Mouse (Mus musculus) lung, postnatal 0 days (tissue): ENCODE data around the gene Srf. TPM values are rescaled to one million over a fixed set of nuclear protein-coding genes. Genes with fewer than 3 reads are reported as not detected.

ENCODE experiments used
- ATAC-seq: fragments of 200-750 bp; cut with Nextera tagmentation; 2 replicates; pipeline ENCODE4 v1.8.0; 2017; ENCODE audit warnings: moderate library complexity
- DNase-seq: peaks from one replicate; pipeline ENCODE4 v3.0.0-alpha.2; 2016; ENCODE audit warnings: low spot score
- H3K27ac ChIP-seq: fragments of 300-500 bp; sonication (generic); 2 replicates; pipeline ENCODE4 v1.5.1; 2014; ENCODE audit warnings: antibody characterized with exemption, mild to moderate bottlenecking, low read length, mixed read lengths
- H3K27me3 ChIP-seq: fragments of 300-500 bp; sonication (generic); replicated peaks from 2 replicates; pipeline ENCODE4 v1.6.1; 2014; ENCODE audit warnings: low read length, mixed read lengths; ENCODE audit not compliant: insufficient read depth
- H3K36me3 ChIP-seq: fragments of 300-500 bp; sonication (generic); 2 replicates; pipeline ENCODE4 v1.6.1; 2014; ENCODE audit warnings: low read length, mixed read lengths; ENCODE audit not compliant: insufficient read depth
- H3K4me1 ChIP-seq: fragments of 300-500 bp; sonication (generic); 2 replicates; pipeline ENCODE4 v1.6.1; 2014; ENCODE audit warnings: antibody characterized with exemption, low read depth, low read length, mixed read lengths; ENCODE audit not compliant: insufficient read depth
- H3K4me2 ChIP-seq: fragments of 300-500 bp; sonication (generic); replicated peaks from 2 replicates; pipeline ENCODE4 v1.6.1; 2014; ENCODE audit warnings: low read depth, mild to moderate bottlenecking, low read length, moderate library complexity, mixed read lengths
- H3K4me3 ChIP-seq: fragments of 300-500 bp; sonication (generic); 2 replicates; pipeline ENCODE4 v1.5.1; 2014; ENCODE audit warnings: low read depth, low read length
- H3K9ac ChIP-seq: fragments of 300-500 bp; sonication (generic); replicated peaks from 2 replicates; pipeline ENCODE4 v1.6.1; 2014; ENCODE audit warnings: low read depth, mild to moderate bottlenecking
- H3K9me3 ChIP-seq: fragments of 300-500 bp; sonication (generic); 2 replicates; pipeline ENCODE4 v1.6.1; 2016; ENCODE audit warnings: low read length, mixed read lengths
- CTCF ChIP-seq: IDR thresholded peaks from 2 replicates; pipeline ENCODE4 v1.5.1; 2016; ENCODE audit warnings: antibody characterized with exemption, mild to moderate bottlenecking
- EP300 ChIP-seq: IDR thresholded peaks from 2 replicates; pipeline ENCODE4 v1.6.1; 2016; ENCODE audit warnings: antibody characterized with exemption, mild to moderate bottlenecking, control low read depth
- WGBS: fragments of 180-500 bp; shearing (Covaris S2); extraction: QIAGEN DNeasy Blood & Tissue Kit; methylation state at CpG from one replicate; pipeline ENCODE4 v1.1.7; 2014; 5-methylcytosine and 5-hydroxymethylcytosine counted together
- polyA plus RNA-seq: library from polyadenylated mRNA; unstranded; fragments of >200 nt; fragmentation: Nextera tagmentation; extraction: Ambion mirVana; gene quantifications from 2 replicates; pipeline ENCODE4 v1.2.1, GENCODE M21; 2015

The Srf gene
- polyA plus RNA-seq, 1 experiment from 2014 or later = 5.1 TPM

GRCm38 (mm10) chr17:46597956-46598355 is 42.0 kb upstream of the Srf start:
- no peaks in the 10 kb centered on the region for H3K9me3 ChIP-seq
- no peaks in the 10 kb centered on the region for H3K36me3 ChIP-seq
- H3K27ac ChIP-seq = no peak overlapping the region
- DNase-seq (no peak), ATAC-seq (no peak)
- H3K4me1 ChIP-seq = no peaks in the 10 kb centered on the region; the same call in 1 of the 2 replicates
- no peak overlapping the region for H3K4me2 ChIP-seq
- H3K27me3 ChIP-seq = no peaks in the 10 kb centered on the region
- 84% methylated on average over 11 of the region's 11 CpGs for WGBS
- no peak overlapping the region for H3K4me3 ChIP-seq
- no peak for TF ChIP-seq CTCF
- TF ChIP-seq EP300 = no peak
- H3K9ac ChIP-seq = no peak overlapping the region

GRCm38 (mm10) chr17:46595336-46595735 is 39.4 kb upstream of the Srf start:
- no peak for DNase-seq
- 83% methylated on average over 6 of the region's 6 CpGs for WGBS
- no peaks in the 10 kb centered on the region for H3K36me3 ChIP-seq
- H3K9me3 ChIP-seq = no peaks in the 10 kb centered on the region
- H3K4me3 ChIP-seq = no peak overlapping the region
- H3K9ac ChIP-seq = no peak overlapping the region
- no peaks in the 10 kb centered on the region for H3K27me3 ChIP-seq
- H3K4me1 ChIP-seq = no peaks in the 10 kb centered on the region; the same call in 1 of the 2 replicates
- H3K27ac ChIP-seq = 0 out of 2 replicates have a peak overlapping the region, but pooled peaks have one; percentile 5
- no peak overlapping the region for H3K4me2 ChIP-seq
- ATAC-seq = no peak
- TF ChIP-seq CTCF (no peak), EP300 (no peak)

GRCm38 (mm10) chr17:46594606-46595005 is 38.6 kb upstream of the Srf start:
- 48% methylated on average over 9 of the region's 9 CpGs for WGBS
- no peaks in the 10 kb centered on the region; the same call in 1 of the 2 replicates for H3K4me1 ChIP-seq
- no peak overlapping the region for H3K4me2 ChIP-seq
- H3K4me3 ChIP-seq = no peak overlapping the region
- TF ChIP-seq CTCF = no peak
- no peak for TF ChIP-seq EP300
- no peak overlapping the region for H3K27ac ChIP-seq
- no peaks in the 10 kb centered on the region for H3K36me3 ChIP-seq
- DNase-seq = no peak
- no peak overlapping the region for H3K9ac ChIP-seq
- H3K27me3 ChIP-seq = no peaks in the 10 kb centered on the region
- ATAC-seq = no peak
- H3K9me3 ChIP-seq = no peaks in the 10 kb centered on the region

- DNase-seq (peak; percentile 69), ATAC-seq (peak; percentile 80)
- H3K36me3 ChIP-seq = no peaks in the 10 kb centered on the region; the same call in 1 of the 2 replicates
- H3K27me3 ChIP-seq = no peaks in the 10 kb centered on the region
- H3K4me2 ChIP-seq = no peak overlapping the region
- H3K9ac ChIP-seq = no peak overlapping the region
- no peaks in the 10 kb centered on the region; the same call in 1 of the 2 replicates for H3K4me1 ChIP-seq
- H3K9me3 ChIP-seq = no peaks in the 10 kb centered on the region
- WGBS = 66% methylated on average over 4 of the region's 4 CpGs
- H3K4me3 ChIP-seq = no peak overlapping the region
- no peak for TF ChIP-seq CTCF
- TF ChIP-seq EP300 = peak; percentile 70
- H3K27ac ChIP-seq = peak overlapping the region; percentile 69
These were observed 37.1 kb upstream of the Srf start for GRCm38 (mm10) chr17:46593124-46593523.

GRCm38 (mm10) chr17:46591406-46591805 is 35.4 kb upstream of the Srf start:
- Histone ChIP-seq H3K36me3 (peaks cover 2% of the 10 kb centered on the region), H3K4me2 (peak overlapping the region; percentile 35; the same call in 1 of the 2 replicates), H3K27ac (peak overlapping the region; percentile 68), H3K4me3 (no peak overlapping the region), H3K9ac (no peak overlapping the region), H3K27me3 (no peaks in the 10 kb centered on the region), H3K4me1 (no peaks in the 10 kb centered on the region; the same call in 1 of the 2 replicates), H3K9me3 (no peaks in the 10 kb centered on the region)
- no peak for TF ChIP-seq EP300
- no peak for TF ChIP-seq CTCF
- DNase-seq (peak; percentile 75), ATAC-seq (peak; percentile 73)
- WGBS = 48% methylated on average over 19 of the region's 19 CpGs

GRCm38 (mm10) chr17:46590439-46590838 is 34.5 kb upstream of the Srf start:
- no peak for TF ChIP-seq CTCF
- no peak for TF ChIP-seq EP300
- DNase-seq (peak; percentile 50), ATAC-seq (no peak)
- Histone ChIP-seq H3K36me3 (peaks cover 9% of the 10 kb centered on the region), H3K27ac (0 out of 2 replicates have a peak overlapping the region, but pooled peaks have one; percentile 14), H3K4me2 (no peak overlapping the region), H3K4me1 (no peaks in the 10 kb centered on the region; the same call in 1 of the 2 replicates), H3K9ac (no peak overlapping the region), H3K4me3 (no peak overlapping the region), H3K27me3 (no peaks in the 10 kb centered on the region), H3K9me3 (no peaks in the 10 kb centered on the region)
- 76% methylated on average over 7 of the region's 7 CpGs for WGBS
